Mouse (Mus musculus) neural tube, embryonic 15.5 days (tissue): Measurements from ENCODE around the gene Hoxb7. TPM values are rescaled to one million over a fixed set of nuclear protein-coding genes. Genes with fewer than 3 reads are reported as not detected.
A peak's percentile ranks its signal among the peaks of the same experiment; 100 is the strongest.

Experiments used
- ATAC-seq: fragments of 200-750 bp; cut with Nextera tagmentation; 2 replicates; pipeline ENCODE4 v1.8.0; 2017; ENCODE audit warnings: mild to moderate bottlenecking, moderate TSS enrichment, moderate library complexity; ENCODE audit not compliant: low FRiP score
- H3K27ac ChIP-seq: fragments of 300-500 bp; sonication (generic); replicated peaks from 2 replicates; pipeline ENCODE4 v1.5.1; 2015; ENCODE audit warnings: mild to moderate bottlenecking, inconsistent platforms
- H3K27me3 ChIP-seq: fragments of 300-500 bp; sonication (generic); replicated peaks from 2 replicates; pipeline ENCODE4 v1.6.1; 2015; ENCODE audit warnings: inconsistent platforms
- H3K36me3 ChIP-seq: fragments of 300-500 bp; sonication (generic); 2 replicates; pipeline ENCODE4 v1.6.1; 2015; ENCODE audit warnings: inconsistent platforms
- H3K4me1 ChIP-seq: fragments of 300-500 bp; sonication (generic); 2 replicates; pipeline ENCODE4 v1.6.1; 2015; ENCODE audit warnings: inconsistent platforms
- H3K4me2 ChIP-seq: fragments of 300-500 bp; sonication (generic); 2 replicates; pipeline ENCODE4 v1.6.1; 2015; ENCODE audit warnings: inconsistent platforms, mild to moderate bottlenecking, moderate library complexity
- H3K4me3 ChIP-seq: fragments of 300-500 bp; sonication (generic); replicated peaks from 2 replicates; pipeline ENCODE4 v1.5.1; 2015; ENCODE audit warnings: mild to moderate bottlenecking, inconsistent platforms
- H3K9ac ChIP-seq: fragments of 300-500 bp; sonication (generic); replicated peaks from 2 replicates; pipeline ENCODE4 v1.6.1; 2015; ENCODE audit warnings: mild to moderate bottlenecking, inconsistent platforms
- H3K9me3 ChIP-seq: fragments of 300-500 bp; sonication (generic); replicated peaks from 2 replicates; pipeline ENCODE4 v1.6.1; 2016; ENCODE audit warnings: inconsistent platforms
- WGBS: fragments of 180-500 bp; shearing (Covaris S2); methylation state at CpG from one replicate; pipeline ENCODE4 v1.1.7; 2015; ENCODE audit warnings: mixed read lengths; 5-methylcytosine and 5-hydroxymethylcytosine counted together
- microRNA counts: library from miRNA; unstranded; fragments of <30 nt; microRNA quantifications from one replicate; lab custom pipeline; 2016
- microRNA-seq: library from miRNA; unstranded; fragments of <30 nt; microRNA quantifications from one replicate; pipeline ENCODE4, GENCODE M21; 2017
- polyA plus RNA-seq: library from polyadenylated mRNA; unstranded; fragments of >200 nt; fragmentation: Nextera tagmentation; extraction: Ambion mirVana; gene quantifications from 2 replicates; pipeline ENCODE4 v1.2.1, GENCODE M21; 2015

Gene Hoxb7
- polyA plus RNA-seq, 1 experiment from 2014 or later: 115 TPM

GRCm38 (mm10) chr11:96336597-96336996, 50.2 kb downstream of the Hoxb7 start:
- peak overlapping the region; percentile 87 for H3K4me2 ChIP-seq

GRCm38 (mm10) chr11:96337026-96337425, 50.6 kb downstream of the Hoxb7 start:
- Histone ChIP-seq H3K4me2 (peak overlapping the region; percentile 87), H3K9me3 (no peaks in the 10 kb centered on the region), H3K4me3 (peak overlapping the region; percentile 19), H3K4me1 (peaks cover 95% of the 10 kb centered on the region), H3K27ac (peak overlapping the region; percentile 99), H3K27me3 (no peaks in the 10 kb centered on the region), H3K9ac (peak overlapping the region; percentile 66), H3K36me3 (no peaks in the 10 kb centered on the region)
- 7% methylated on average over 6 of the region's 6 CpGs for WGBS
- ATAC-seq: no peak

More at GRCm38 (mm10) chr11:96336597-96336996, 50.2 kb downstream of the Hoxb7 start:
- Histone ChIP-seq H3K27ac (peak overlapping the region; percentile 99), H3K4me1 (peaks cover 95% of the 10 kb centered on the region), H3K36me3 (no peaks in the 10 kb centered on the region), H3K27me3 (no peaks in the 10 kb centered on the region), H3K4me3 (peak overlapping the region; percentile 19), H3K9me3 (no peaks in the 10 kb centered on the region), H3K9ac (peak overlapping the region; percentile 66)
- WGBS: 10% methylated on average over 2 of the region's 2 CpGs
- ATAC-seq: no peak

- WGBS: 11% methylated on average over 7 of the region's 7 CpGs
- Histone ChIP-seq H3K9ac (peak overlapping the region; percentile 66), H3K4me1 (peaks cover 95% of the 10 kb centered on the region), H3K4me3 (peak overlapping the region; percentile 44), H3K27me3 (no peaks in the 10 kb centered on the region), H3K27ac (peak overlapping the region; percentile 99), H3K36me3 (no peaks in the 10 kb centered on the region), H3K9me3 (no peaks in the 10 kb centered on the region), H3K4me2 (peak overlapping the region; percentile 87)
- ATAC-seq: no peak
These were observed 52.8 kb downstream of the Hoxb7 start for GRCm38 (mm10) chr11:96338957-96339855.

MicroRNAs encoded within 50 kb of the gene (microRNA counts, 519-probe panel; counts per million panel counts)
- microRNA mmu-miR-10a (lab: Ali Mortazavi, UCI) (4,412 counts per million, percentile 97 among the panel's probes with 10 or more counts), microRNA mmu-miR-196a (lab: Ali Mortazavi, UCI) (3,761 counts per million, percentile 89 among the panel's probes with 10 or more counts)

Small RNAs within 50 kb of the gene (microRNA-seq; reads per million reads assigned to microRNA genes)
- 187,043 reads per million, percentile 100 among the genes with 10 or more reads in this experiment for gene Mir10a
- gene Mir196a-1: 21.8 reads per million, percentile 32 among the genes with 10 or more reads in this experiment

Other genes with a start within 250 kb of the Hoxb7 start
- 34.3 and 37.9 TPM in 2 replicates for gene Ube2z, start 221.2 kb upstream of the Hoxb7 start, polyA plus RNA-seq
- 863 and 912 TPM in 2 replicates for gene Atp5g1, start 211.0 kb upstream of the Hoxb7 start, polyA plus RNA-seq
- not detected in 2 replicates for gene Calcoco2, start 174.7 kb upstream of the Hoxb7 start, polyA plus RNA-seq
- gene Ttll6, start 152.8 kb upstream of the Hoxb7 start, polyA plus RNA-seq: 0.23 and 0.46 TPM in 2 replicates
- gene Hoxb13, start 92.3 kb upstream of the Hoxb7 start, polyA plus RNA-seq: 0.15 and 1.9 TPM in 2 replicates
- gene Hoxb9, start 15.2 kb upstream of the Hoxb7 start, polyA plus RNA-seq: 55.7 and 57.5 TPM in 2 replicates
- 63.1 and 71.8 TPM in 2 replicates for gene Hoxb8, start 4.7 kb upstream of the Hoxb7 start, polyA plus RNA-seq
- gene Hoxb6, start 5.9 kb downstream of the Hoxb7 start, polyA plus RNA-seq: 109 and 135 TPM in 2 replicates
- gene Hoxb5, start 16.7 kb downstream of the Hoxb7 start, polyA plus RNA-seq: 39.5 and 106 TPM in 2 replicates
- gene Hoxb4, start 31.6 kb downstream of the Hoxb7 start, polyA plus RNA-seq: 3.7 and 5.0 TPM in 2 replicates
- 8.0 and 12.6 TPM in 2 replicates for gene Hoxb3, start 36.7 kb downstream of the Hoxb7 start, polyA plus RNA-seq
- 33.7 and 42.3 TPM in 2 replicates for gene Hoxb2, start 63.9 kb downstream of the Hoxb7 start, polyA plus RNA-seq
- gene Hoxb1, start 79.1 kb downstream of the Hoxb7 start, polyA plus RNA-seq: 0.38 and 0.65 TPM in 2 replicates
- 7.9 and 24.2 TPM in 2 replicates for gene Skap1, start 178.0 kb downstream of the Hoxb7 start, polyA plus RNA-seq